Mouse (Mus musculus) liver, adult 2 months (tissue): ENCODE results near the gene Plekhh3.

Source experiments
- CTCF ChIP-seq: fragments of 200-500 bp; IDR thresholded peaks from 2 replicates; pipeline ENCODE4 v1.5.1; 2011; ENCODE audit warnings: low read depth, low read length, control low read depth
- POLR2A ChIP-seq: fragments of 200-500 bp; IDR thresholded peaks from 2 replicates; pipeline ENCODE4 v1.6.1; 2011; ENCODE audit warnings: low read length, control low read depth; ENCODE audit not compliant: insufficient read depth; ENCODE audit errors: extremely low read depth

- TF ChIP-seq POLR2A (no peak), CTCF (no peak)
Observed at GRCm38 (mm10) chr11:101162301-101162700, 8.8 kb downstream of the Plekhh3 start.
